Mouse (Mus musculus) intestine, embryonic 14.5 days (tissue): ENCODE data around the gene 1700080O16Rik. TPM values are rescaled to one million over a fixed set of nuclear protein-coding genes. Genes with fewer than 3 reads are reported as not detected.

Source experiments
- ATAC-seq: fragments of 200-750 bp; cut with Nextera tagmentation; replicated peaks from 2 replicates; pipeline ENCODE4 v1.8.0; 2017; ENCODE audit warnings: low read depth, moderate number of reproducible peaks, moderate TSS enrichment, moderate library complexity; ENCODE audit not compliant: low FRiP score, low TSS enrichment
- DNase-seq: peaks from one replicate; pipeline ENCODE4 v3.0.0-alpha.2; 2018; ENCODE audit warnings: low spot score
- H3K27ac ChIP-seq: fragments of 300-500 bp; sonication (generic); 2 replicates; pipeline ENCODE4 v1.5.1; 2014; ENCODE audit warnings: low read depth, mild to moderate bottlenecking, control low read depth
- H3K27me3 ChIP-seq: fragments of 300-500 bp; sonication (generic); replicated peaks from 2 replicates; pipeline ENCODE4 v1.6.1; 2014; ENCODE audit warnings: low read length, control low read depth; ENCODE audit not compliant: control insufficient read depth, insufficient read depth
- H3K36me3 ChIP-seq: fragments of 300-500 bp; sonication (generic); 2 replicates; pipeline ENCODE4 v1.6.1; 2014; ENCODE audit warnings: low read length, control low read depth; ENCODE audit not compliant: control insufficient read depth, insufficient read depth
- H3K4me1 ChIP-seq: fragments of 300-500 bp; sonication (generic); replicated peaks from 2 replicates; pipeline ENCODE4 v1.6.1; 2014; ENCODE audit warnings: low read length, control low read depth, mixed read lengths; ENCODE audit not compliant: control insufficient read depth, insufficient read depth
- H3K4me2 ChIP-seq: fragments of 300-500 bp; sonication (generic); 2 replicates; pipeline ENCODE4 v1.6.1; 2014; ENCODE audit warnings: low read length
- H3K4me3 ChIP-seq: fragments of 300-500 bp; sonication (generic); 2 replicates; pipeline ENCODE4 v1.5.1; 2014; ENCODE audit warnings: low read depth, low read length, control low read depth, mixed read lengths
- H3K9ac ChIP-seq: fragments of 300-500 bp; sonication (generic); 2 replicates; pipeline ENCODE4 v1.6.1; 2014; ENCODE audit warnings: mild to moderate bottlenecking, low read length
- H3K9me3 ChIP-seq: fragments of 300-500 bp; sonication (generic); 2 replicates; pipeline ENCODE4 v1.6.1; 2016; ENCODE audit warnings: low read length, control low read depth; ENCODE audit not compliant: control insufficient read depth
- WGBS: fragments of 180-500 bp; shearing (Covaris S2); extraction: QIAGEN DNeasy Blood & Tissue Kit; methylation state at CpG from one replicate; pipeline ENCODE4 v1.1.7; 2014; 5-methylcytosine and 5-hydroxymethylcytosine counted together
- polyA plus RNA-seq: library from polyadenylated mRNA; unstranded; fragments of >200 nt; fragmentation: Nextera tagmentation; extraction: Ambion mirVana; gene quantifications from 2 replicates; pipeline ENCODE4 v1.2.1, GENCODE M21; 2014

The 1700080O16Rik gene
- not detected in 2 replicates for polyA plus RNA-seq

GRCm38 (mm10) chrX:51972672-51973071, at the start of gene 1700080O16Rik:
Gene 1700080O16Rik (minus strand): TSS chrX:51972772.
- Histone ChIP-seq H3K27ac (no peak within 1 kb of the TSS), H3K4me2 (no peak within 1 kb of the TSS), H3K36me3 (no peaks in the 10 kb centered on the region), H3K4me3 (no peak within 1 kb of the TSS), H3K27me3 (no peaks in the 10 kb centered on the region), H3K9me3 (no peaks in the 10 kb centered on the region), H3K4me1 (no peaks in the 10 kb centered on the region), H3K9ac (no peak within 1 kb of the TSS)
- DNase-seq (no peak), ATAC-seq (no peak)
- 92% methylated on average over 12 of the region's 12 CpGs for WGBS

- WGBS = 66% methylated on average over 9 of the region's 9 CpGs
- ATAC-seq (no peak), DNase-seq (no peak)
- Histone ChIP-seq H3K4me2 (no peak overlapping the region), H3K9ac (no peak overlapping the region), H3K9me3 (no peaks in the 10 kb centered on the region), H3K4me3 (no peak overlapping the region), H3K27ac (no peak overlapping the region), H3K36me3 (no peaks in the 10 kb centered on the region), H3K4me1 (no peaks in the 10 kb centered on the region), H3K27me3 (0 out of 2 replicates have a peak, but pooled peaks cover 4% of the 10 kb centered on the region)
Measured at GRCm38 (mm10) chrX:52017660-52018059, 45.1 kb upstream of the 1700080O16Rik start.

DNA sequence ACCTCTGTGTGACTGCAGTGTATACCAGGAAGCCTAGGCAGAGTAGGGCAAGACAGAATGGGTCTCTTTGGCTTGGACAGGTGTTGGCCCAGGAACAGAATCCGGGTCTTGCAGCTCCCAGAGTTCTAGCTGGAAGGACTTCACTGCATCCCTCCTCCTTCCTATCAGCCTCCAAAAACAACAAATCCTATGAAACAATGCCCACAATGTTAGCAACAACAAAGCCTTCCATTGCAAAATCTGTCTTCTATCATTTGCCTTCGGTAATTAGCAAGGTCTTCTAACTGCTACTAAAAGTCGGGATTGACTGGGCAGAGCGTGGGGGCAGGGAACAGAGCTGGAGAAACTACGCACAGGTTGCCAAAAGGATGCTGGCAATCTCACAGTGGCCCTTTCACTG, 27.5 kb upstream of the 1700080O16Rik start:
- Histone ChIP-seq H3K36me3 (no peaks in the 10 kb centered on the region), H3K27me3 (no peaks in the 10 kb centered on the region), H3K4me1 (no peaks in the 10 kb centered on the region), H3K9ac (no peak overlapping the region), H3K4me2 (no peak overlapping the region), H3K27ac (no peak overlapping the region), H3K4me3 (no peak overlapping the region), H3K9me3 (no peaks in the 10 kb centered on the region)
- DNase-seq (no peak), ATAC-seq (no peak)
- 64% methylated on average over 5 of the region's 5 CpGs for WGBS

DNA sequence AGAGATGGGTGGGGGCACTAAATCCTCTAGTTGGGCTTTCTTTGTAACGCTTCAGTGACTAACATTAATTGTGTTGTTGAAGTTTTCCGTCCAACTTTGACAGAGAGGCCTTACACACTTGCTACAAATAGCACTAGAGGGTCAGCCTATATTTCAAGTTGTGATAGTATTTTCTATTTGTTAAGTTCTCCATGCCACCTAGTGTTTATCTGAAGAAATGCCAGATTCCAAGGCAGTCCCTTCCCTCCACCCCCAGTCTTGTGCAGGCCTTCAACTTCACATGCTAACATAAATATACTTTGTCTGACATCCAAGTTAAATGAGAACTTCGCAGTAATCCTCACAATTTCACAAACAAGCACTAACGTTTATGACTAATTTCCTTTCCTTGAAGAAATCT, 26.9 kb upstream of the 1700080O16Rik start:
- no peak for ATAC-seq

GRCm38 (mm10) chrX:51976361-51976760, 3.8 kb upstream of the 1700080O16Rik start:
- Histone ChIP-seq H3K36me3 (no peaks in the 10 kb centered on the region), H3K27ac (no peak overlapping the region), H3K4me3 (no peak overlapping the region), H3K9me3 (no peaks in the 10 kb centered on the region), H3K4me2 (no peak overlapping the region), H3K4me1 (no peaks in the 10 kb centered on the region), H3K9ac (no peak overlapping the region), H3K27me3 (no peaks in the 10 kb centered on the region)
- no peak for ATAC-seq
- WGBS = 72% methylated on average over 4 of the region's 4 CpGs
- no peak for DNase-seq

More for the DNA sequence above, 26.9 kb upstream of the 1700080O16Rik start:
- Histone ChIP-seq H3K4me2 (no peak overlapping the region), H3K4me1 (no peaks in the 10 kb centered on the region), H3K9ac (no peak overlapping the region), H3K4me3 (no peak overlapping the region), H3K36me3 (no peaks in the 10 kb centered on the region), H3K27me3 (no peaks in the 10 kb centered on the region), H3K9me3 (no peaks in the 10 kb centered on the region), H3K27ac (no peak overlapping the region)
- DNase-seq = no peak
- 55% methylated on average over 4 of the region's 4 CpGs for WGBS

DNA sequence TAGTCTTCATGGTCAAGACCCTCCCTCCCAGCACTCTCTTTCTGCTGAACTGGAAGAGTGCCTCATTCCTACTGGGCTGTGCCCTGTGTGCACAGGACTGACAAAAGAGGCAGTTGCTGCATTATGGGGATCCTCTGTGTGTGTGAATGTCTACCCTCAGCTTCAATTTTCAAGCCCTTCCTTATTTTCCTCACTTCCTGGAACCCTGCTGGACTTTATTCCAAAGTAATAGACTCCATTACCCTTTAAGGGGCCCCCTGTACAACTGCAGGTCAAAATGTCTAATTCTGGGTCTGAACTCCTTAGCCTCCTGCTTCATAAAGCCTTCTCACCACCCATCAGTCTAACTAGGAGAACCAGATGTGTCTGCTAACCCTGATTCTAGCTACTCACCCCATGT, 2.0 kb upstream of the 1700080O16Rik start:
- Histone ChIP-seq H3K9ac (no peak overlapping the region), H3K4me1 (no peaks in the 10 kb centered on the region), H3K4me2 (no peak overlapping the region), H3K4me3 (no peak overlapping the region), H3K9me3 (no peaks in the 10 kb centered on the region), H3K27ac (no peak overlapping the region), H3K36me3 (no peaks in the 10 kb centered on the region), H3K27me3 (no peaks in the 10 kb centered on the region)
- ATAC-seq = no peak
- DNase-seq = no peak

- Histone ChIP-seq H3K4me2 (no peak overlapping the region), H3K9ac (no peak overlapping the region), H3K9me3 (no peaks in the 10 kb centered on the region), H3K4me1 (no peaks in the 10 kb centered on the region), H3K4me3 (no peak overlapping the region), H3K27ac (no peak overlapping the region), H3K27me3 (no peaks in the 10 kb centered on the region), H3K36me3 (no peaks in the 10 kb centered on the region)
- DNase-seq (no peak), ATAC-seq (no peak)
- WGBS = 87% methylated on average over 3 of the region's 3 CpGs
Measured at GRCm38 (mm10) chrX:51948071-51948470, 24.5 kb downstream of the 1700080O16Rik start.

GRCm38 (mm10) chrX:51938076-51938475, 34.5 kb downstream of the 1700080O16Rik start:
- H3K4me3 ChIP-seq = no peak overlapping the region
- H3K4me2 ChIP-seq = no peak overlapping the region
- H3K9me3 ChIP-seq = no peaks in the 10 kb centered on the region
- H3K36me3 ChIP-seq = no peaks in the 10 kb centered on the region
- no peaks in the 10 kb centered on the region for H3K4me1 ChIP-seq
- no peak overlapping the region for H3K27ac ChIP-seq
- DNase-seq (no peak), ATAC-seq (no peak)
- no peaks in the 10 kb centered on the region for H3K27me3 ChIP-seq
- H3K9ac ChIP-seq = no peak overlapping the region
- 76% methylated on average over 5 of the region's 5 CpGs for WGBS

DNA sequence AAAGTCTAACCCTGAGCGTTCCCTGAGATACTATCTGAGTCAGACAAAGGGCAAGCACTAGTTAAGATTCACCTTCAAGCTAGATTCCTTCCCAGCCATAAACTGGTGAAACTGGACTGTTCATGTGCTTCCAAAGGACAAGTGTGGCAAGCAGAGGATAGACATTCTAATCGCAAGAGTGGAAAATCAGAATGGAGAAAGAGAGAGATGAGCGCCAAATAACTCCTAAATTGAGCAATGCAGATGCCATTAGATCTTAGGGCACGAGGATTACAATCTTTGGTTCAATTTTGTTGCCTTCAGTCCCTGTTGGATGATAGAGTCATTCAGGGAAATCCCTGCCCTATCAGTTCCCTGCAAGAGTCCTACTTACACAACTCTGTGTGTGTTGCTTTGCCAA, 53.5 kb downstream of the 1700080O16Rik start:
- WGBS = 80% methylated on average over 4 of the region's 4 CpGs
- Histone ChIP-seq H3K36me3 (no peaks in the 10 kb centered on the region), H3K4me1 (no peaks in the 10 kb centered on the region), H3K27me3 (no peaks in the 10 kb centered on the region), H3K27ac (no peak overlapping the region), H3K4me3 (no peak overlapping the region), H3K9me3 (no peaks in the 10 kb centered on the region), H3K4me2 (no peak overlapping the region), H3K9ac (no peak overlapping the region)
- DNase-seq = no peak
- ATAC-seq = no peak
